Comparison of ENCODE assay signal across 10 mouse cellular contexts in genomic region chr1:106883812-106884211, GRCm38 (mm10). TPM values are rescaled to one million over a fixed set of nuclear protein-coding genes. Genes with fewer than 3 reads are reported as not detected.
DNase-seq lines count a peak whose midpoint lies in the region; ATAC-seq and TF ChIP-seq lines count a peak whose summit lies in the region.
"Had no signal": no experiment of that assay in that cellular context is flagged by ENCODE, and none has a peak within 500 bp of the region (broad histone marks: within the 10 kb centered on the region; RNA-seq: fewer than 3 reads in every experiment).

No protein-coding gene starts in this region.

- 11% methylated on average over 2 of the region's 2 CpGs for WGBS in hindbrain, embryonic 12.5 days
- WGBS in hindbrain, embryonic 10.5 days: 10% methylated on average over 2 of the region's 2 CpGs
- whole genome bisulfite sequencing in intestine, embryonic 14.5 days: 7% methylated on average over 2 of the region's 2 CpGs
- 9% methylated on average over 2 of the region's 2 CpGs for WGBS in forebrain, embryonic 16.5 days

- no peaks in the 10 kb centered on the region for H3K36me3 ChIP-seq in hindbrain, embryonic 12.5 days
- no peaks in the 10 kb centered on the region for H3K36me3 ChIP-seq in hindbrain, embryonic 10.5 days
- no peaks in the 10 kb centered on the region for H3K36me3 ChIP-seq in G1E (replicated peaks)
- no peaks in the 10 kb centered on the region for H3K36me3 ChIP-seq in intestine, embryonic 14.5 days (ENCODE audit: control insufficient read depth, insufficient read depth, low read length)
- no peaks in the 10 kb centered on the region for H3K36me3 ChIP-seq in forebrain, embryonic 16.5 days (ENCODE audit: control insufficient read depth, insufficient read depth)

- no peak overlapping the region for H3K4me3 ChIP-seq in hindbrain, embryonic 12.5 days
- no peak overlapping the region for H3K4me3 ChIP-seq in hindbrain, embryonic 10.5 days
- H3K4me3 ChIP-seq in G1E (ENCODE audit: low read depth, low read length): no peak overlapping the region
- no peak overlapping the region for H3K4me3 ChIP-seq in intestine, embryonic 14.5 days (ENCODE audit: low read depth, low read length)
- H3K4me3 ChIP-seq in forebrain, embryonic 16.5 days (replicated peaks; ENCODE audit: low read length): no peak overlapping the region

- H3K4me1 ChIP-seq in hindbrain, embryonic 12.5 days: no peaks in the 10 kb centered on the region
- no peaks in the 10 kb centered on the region for H3K4me1 ChIP-seq in hindbrain, embryonic 10.5 days (replicated peaks)
- no peaks in the 10 kb centered on the region for H3K4me1 ChIP-seq in G1E (ENCODE audit: insufficient read depth, low read depth, low read length)
- H3K4me1 ChIP-seq in intestine, embryonic 14.5 days (replicated peaks; ENCODE audit: control insufficient read depth, insufficient read depth, low read length): no peaks in the 10 kb centered on the region
- H3K4me1 ChIP-seq in forebrain, embryonic 16.5 days (replicated peaks; ENCODE audit: control insufficient read depth, insufficient read depth, low read length): no peaks in the 10 kb centered on the region

- no peaks in the 10 kb centered on the region for H3K27me3 ChIP-seq in hindbrain, embryonic 12.5 days
- H3K27me3 ChIP-seq in hindbrain, embryonic 10.5 days (ENCODE audit: insufficient read depth, poor library complexity, severe bottlenecking): no peaks in the 10 kb centered on the region
- H3K27me3 ChIP-seq in G1E (ENCODE audit: insufficient read depth, low read length): no peaks in the 10 kb centered on the region
- no peaks in the 10 kb centered on the region for H3K27me3 ChIP-seq in intestine, embryonic 14.5 days (replicated peaks; ENCODE audit: control insufficient read depth, insufficient read depth, low read length)
- H3K27me3 ChIP-seq in forebrain, embryonic 16.5 days (replicated peaks; ENCODE audit: control insufficient read depth, insufficient read depth, low read length): no peaks in the 10 kb centered on the region

- H3K27ac ChIP-seq in hindbrain, embryonic 12.5 days: no peak overlapping the region
- H3K27ac ChIP-seq in hindbrain, embryonic 10.5 days: no peak overlapping the region
- no peak overlapping the region for H3K27ac ChIP-seq in intestine, embryonic 14.5 days (ENCODE audit: low read depth)
- H3K27ac ChIP-seq in forebrain, embryonic 16.5 days (ENCODE audit: low read length): no peak overlapping the region

- no peak overlapping the region for H3K9ac ChIP-seq in hindbrain, embryonic 12.5 days
- no peak overlapping the region for H3K9ac ChIP-seq in intestine, embryonic 14.5 days (ENCODE audit: low read length)
- no peak overlapping the region for H3K9ac ChIP-seq in forebrain, embryonic 16.5 days (replicated peaks; ENCODE audit: low read depth, low read length)

- TF ChIP-seq CTCF in G1E (IDR thresholded peaks at IDR 0.05; ENCODE audit: low read depth, low read length): peak; percentile 9; the same call in 1 of the 2 replicates

- peak; percentile 46; the same call in 1 of the 2 replicates for ATAC-seq in hindbrain, embryonic 12.5 days (ENCODE audit: low FRiP score)
- no peak; the same call in 1 of the 2 replicates for ATAC-seq in G1E (ENCODE audit: extremely low read depth, insufficient number of reproducible peaks, low FRiP score, poor library complexity, severe bottlenecking)
- ATAC-seq in intestine, embryonic 14.5 days (replicated peaks; ENCODE audit: low FRiP score, low TSS enrichment, low read depth): 0 out of 2 replicates have a peak, but pooled peaks have one; percentile 58
- no peak for ATAC-seq in erythroblast, adult 5-6 weeks (replicated peaks; ENCODE audit: low FRiP score, poor library complexity, severe bottlenecking)
- no peak for ATAC-seq in forebrain, embryonic 16.5 days

- H3K9me3 ChIP-seq in hindbrain, embryonic 12.5 days (replicated peaks): no peaks in the 10 kb centered on the region
- no peaks in the 10 kb centered on the region for H3K9me3 ChIP-seq in hindbrain, embryonic 10.5 days
- H3K9me3 ChIP-seq in G1E (replicated peaks): no peaks in the 10 kb centered on the region
- no peaks in the 10 kb centered on the region for H3K9me3 ChIP-seq in intestine, embryonic 14.5 days (ENCODE audit: control insufficient read depth, low read length)
- no peaks in the 10 kb centered on the region for H3K9me3 ChIP-seq in forebrain, embryonic 16.5 days (ENCODE audit: control insufficient read depth, low read length)

- DNase-seq in hindbrain, embryonic 10.5 days (ENCODE audit: low spot score): no peak
- peak; percentile 75 for DNase-seq in 3T3-L1 (ENCODE audit: low read depth, low spot score)
- DNase-seq in G1E (ENCODE audit: low spot score): no peak
- DNase-seq in intestine, embryonic 14.5 days (ENCODE audit: low spot score): no peak
- DNase-seq in adrenal gland, postnatal 14 days: no peak
- DNase-seq: cerebellum, adult 9-10 months; left cerebral cortex, postnatal 4 days had no signal

- H3K4me2 ChIP-seq in hindbrain, embryonic 12.5 days (replicated peaks): no peak overlapping the region
- H3K4me2 ChIP-seq in intestine, embryonic 14.5 days (ENCODE audit: low read length): no peak overlapping the region
- no peak overlapping the region for H3K4me2 ChIP-seq in forebrain, embryonic 16.5 days (ENCODE audit: low read length)

RNA-seq across cellular contexts. Expression of gene Serpinb5, which starts 22.8 kb away (rescaled TPM):
- 0.21 and 0.38 TPM in 2 replicates for polyA plus RNA-seq in hindbrain, embryonic 12.5 days (2016; fragmentation: Nextera tagmentation; extraction: Ambion mirVana)
- not detected in 2 replicates for polyA plus RNA-seq in hindbrain, embryonic 10.5 days (2016; fragmentation: Nextera tagmentation; extraction: Ambion mirVana)
- total RNA-seq in G1E (2014; fragmentation: Nextera tagmentation) (not detected in 2 replicates), G1E (2017) (0.06 and 0.16 TPM in 2 replicates)
- polyA plus RNA-seq in G1E (2012): not detected in 2 replicates
- 0.27 TPM in 1 of 2 replicates, not detected in the other for polyA plus RNA-seq in intestine, embryonic 14.5 days (2014; fragmentation: Nextera tagmentation; extraction: Ambion mirVana)
- not detected in 2 replicates for total RNA-seq in erythroblast, adult 5-6 weeks (2015; ENCODE audit: low replicate concordance)
- total RNA-seq in erythroblast, adult 5-6 weeks (2017; ENCODE audit: low replicate concordance): not detected in 2 replicates
- not detected in 2 replicates for polyA plus RNA-seq in forebrain, embryonic 16.5 days (2015; fragmentation: Nextera tagmentation; extraction: Ambion mirVana)
- total RNA-seq in adrenal gland, postnatal 14 days (2021): not detected in 2 replicates
- total RNA-seq: left cerebral cortex, postnatal 4 days had no signal

RNA-seq across cellular contexts. Expression of gene Serpinb12, which starts 50.4 kb away (rescaled TPM):
- polyA plus RNA-seq in hindbrain, embryonic 12.5 days (2016; fragmentation: Nextera tagmentation; extraction: Ambion mirVana): not detected in 2 replicates
- polyA plus RNA-seq in hindbrain, embryonic 10.5 days (2016; fragmentation: Nextera tagmentation; extraction: Ambion mirVana): not detected in 2 replicates
- total RNA-seq in G1E (2014; fragmentation: Nextera tagmentation) (not detected in 2 replicates), G1E (2017) (0.06 and 0.11 TPM in 2 replicates)
- not detected in 2 replicates for polyA plus RNA-seq in G1E (2012)
- polyA plus RNA-seq in intestine, embryonic 14.5 days (2014; fragmentation: Nextera tagmentation; extraction: Ambion mirVana): not detected in 2 replicates
- total RNA-seq in erythroblast, adult 5-6 weeks (2015; ENCODE audit: low replicate concordance): not detected in 2 replicates
- total RNA-seq in erythroblast, adult 5-6 weeks (2017; ENCODE audit: low replicate concordance): not detected in 2 replicates
- polyA plus RNA-seq in forebrain, embryonic 16.5 days (2015; fragmentation: Nextera tagmentation; extraction: Ambion mirVana): not detected in 2 replicates
- total RNA-seq in adrenal gland, postnatal 14 days (2021): not detected in 2 replicates
- total RNA-seq: left cerebral cortex, postnatal 4 days had no signal

Comparison
In these comparisons a context has a peak if more than half of its experiments do, and no peak if none do; other contexts are left out.
1. ATAC-seq: peak in hindbrain, embryonic 12.5 days (single experiment) and intestine, embryonic 14.5 days (single experiment); none in G1E (single experiment), erythroblast, adult 5-6 weeks (single experiment) and forebrain, embryonic 16.5 days (single experiment).